In the genomic region with DNA sequence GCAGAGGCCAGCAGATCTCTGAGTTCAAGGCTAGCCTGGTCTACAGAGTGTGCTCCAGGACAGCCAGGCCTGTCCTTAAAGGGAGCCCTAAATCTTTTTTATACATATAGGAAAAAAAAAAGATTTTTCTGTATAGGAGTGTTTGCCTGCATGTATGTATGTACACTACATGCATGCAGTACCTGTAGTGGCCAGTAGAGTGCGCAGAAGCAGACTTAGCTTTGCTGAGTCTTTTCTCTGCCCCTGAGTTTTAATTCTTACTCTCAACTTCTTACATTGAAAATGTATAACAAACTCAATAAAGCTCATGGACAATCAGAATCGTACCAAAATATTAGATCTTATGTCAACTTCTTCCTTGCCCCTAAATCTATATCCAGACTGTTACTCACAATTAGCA, we compare ENCODE assay signal across 18 mouse cellular contexts. TPM values are rescaled to one million over a fixed set of nuclear protein-coding genes. Genes with fewer than 3 reads are reported as not detected.
A peak's percentile ranks its signal among the peaks of the same experiment; 100 is the strongest.
DNase-seq lines count a peak whose midpoint lies in the region; ATAC-seq and TF ChIP-seq lines count a peak whose summit lies in the region.
"Had no signal": no experiment of that assay in that cellular context is flagged by ENCODE, and none has a peak within 500 bp of the region (broad histone marks: within the 10 kb centered on the region; RNA-seq: fewer than 3 reads in every experiment).

No protein-coding gene starts in this region.

- H3K9me3 ChIP-seq in hindbrain, postnatal 0 days (ENCODE audit: low read length), result no peaks in the 10 kb centered on the region
- 0 out of 2 replicates have a peak, but pooled peaks cover 4% of the 10 kb centered on the region for H3K9me3 ChIP-seq in hindbrain, embryonic 13.5 days
- no peaks in the 10 kb centered on the region for H3K9me3 ChIP-seq in lung, embryonic 14.5 days (ENCODE audit: low read depth, low read length)
- no peaks in the 10 kb centered on the region for H3K9me3 ChIP-seq in MEL (replicated peaks; ENCODE audit: insufficient read depth, low read length)
- H3K9me3 ChIP-seq in heart, embryonic 10.5 days, result no peaks in the 10 kb centered on the region
- H3K9me3 ChIP-seq: neural tube, embryonic 15.5 days had no signal

- H3K9ac ChIP-seq in hindbrain, postnatal 0 days (replicated peaks; ENCODE audit: low read length), result no peak overlapping the region
- H3K9ac ChIP-seq in hindbrain, embryonic 13.5 days, result no peak overlapping the region
- H3K9ac ChIP-seq in lung, embryonic 14.5 days, result no peak overlapping the region
- H3K9ac ChIP-seq in MEL (ENCODE audit: control insufficient read depth, low read depth, low read length, poor library complexity, severe bottlenecking), result no peak overlapping the region
- H3K9ac ChIP-seq: neural tube, embryonic 15.5 days had no signal

- H3K4me3 ChIP-seq in hindbrain, postnatal 0 days (ENCODE audit: low read length), result no peak overlapping the region
- H3K4me3 ChIP-seq in hindbrain, embryonic 13.5 days, result no peak overlapping the region
- no peak overlapping the region for H3K4me3 ChIP-seq in lung, embryonic 14.5 days (ENCODE audit: low read depth, low read length)
- no peak overlapping the region for H3K4me3 ChIP-seq in lung, adult 2 months (replicated peaks; ENCODE audit: extremely low read depth, low read depth, low read length)
- no peak overlapping the region for H3K4me3 ChIP-seq in MEL (ENCODE audit: control insufficient read depth in 1 of 2, insufficient read depth in 1 of 2, low read depth in 2 of 2, low read length in 2 of 2)
- H3K4me3 ChIP-seq in heart, embryonic 10.5 days, result no peak overlapping the region
- H3K4me3 ChIP-seq: forebrain, embryonic 10.5 days; neural tube, embryonic 15.5 days had no signal

- no peak for DNase-seq in hindbrain, postnatal 0 days (ENCODE audit: low spot score)
- DNase-seq in lung, embryonic 14.5 days, result no peak
- no peak for DNase-seq in lung, adult 2 months
- DNase-seq in MEL (ENCODE audit: low read depth, low spot score), result peak; percentile 53
- DNase-seq in splenic B cell, adult 2 months (ENCODE audit: low read depth, low spot score), result peak; percentile 31
- DNase-seq in heart, embryonic 10.5 days (ENCODE audit: low spot score), result no peak
- DNase-seq: adrenal gland, postnatal 25 days; cerebellum, adult 9-11 months; kidney, adult 18-20 months; lung, postnatal 4 days had no signal

- H3K36me3 ChIP-seq in hindbrain, postnatal 0 days (ENCODE audit: insufficient read depth, low read length), result no peaks in the 10 kb centered on the region
- H3K36me3 ChIP-seq in hindbrain, embryonic 13.5 days, result no peaks in the 10 kb centered on the region
- H3K36me3 ChIP-seq in lung, embryonic 14.5 days (ENCODE audit: insufficient read depth), result no peaks in the 10 kb centered on the region
- H3K36me3 ChIP-seq in MEL (ENCODE audit: control insufficient read depth in 1 of 2, insufficient read depth in 2 of 2, low read length in 2 of 2), result no peaks in the 10 kb centered on the region
- no peaks in the 10 kb centered on the region for H3K36me3 ChIP-seq in splenic B cell, adult 2 months (ENCODE audit: control insufficient read depth, insufficient read depth, low read length, poor library complexity, severe bottlenecking)
- H3K36me3 ChIP-seq in heart, embryonic 10.5 days, result no peaks in the 10 kb centered on the region
- H3K36me3 ChIP-seq: forebrain, embryonic 10.5 days; neural tube, embryonic 15.5 days had no signal

- ATAC-seq in hindbrain, postnatal 0 days, result no peak
- no peak for ATAC-seq in hindbrain, embryonic 13.5 days (ENCODE audit: low FRiP score)
- ATAC-seq in lung, embryonic 14.5 days (ENCODE audit: insufficient read depth), result no peak
- ATAC-seq in megakaryocyte, adult 5-6 weeks (ENCODE audit: poor library complexity, severe bottlenecking), result no peak
- ATAC-seq: hindbrain, embryonic 16.5 days had no signal

- no peaks in the 10 kb centered on the region for H3K4me1 ChIP-seq in hindbrain, postnatal 0 days (ENCODE audit: insufficient read depth, low read length)
- H3K4me1 ChIP-seq in hindbrain, embryonic 13.5 days (replicated peaks), result no peaks in the 10 kb centered on the region
- H3K4me1 ChIP-seq in lung, embryonic 14.5 days (ENCODE audit: insufficient read depth), result no peaks in the 10 kb centered on the region
- no peaks in the 10 kb centered on the region for H3K4me1 ChIP-seq in lung, adult 2 months (ENCODE audit: control insufficient read depth, insufficient read depth, low read length)
- no peaks in the 10 kb centered on the region for H3K4me1 ChIP-seq in MEL (ENCODE audit: control insufficient read depth in 1 of 2, insufficient read depth in 2 of 2, low read length in 2 of 2)
- peaks cover 4% of the 10 kb centered on the region; the same call in 1 of the 2 replicates for H3K4me1 ChIP-seq in heart, embryonic 10.5 days
- H3K4me1 ChIP-seq: forebrain, embryonic 10.5 days; neural tube, embryonic 15.5 days had no signal

- peak; percentile 28; the same call in 1 of the 2 replicates for TF ChIP-seq CTCF in hindbrain, postnatal 0 days (IDR thresholded peaks at IDR 0.05; ENCODE audit: low read depth)
- TF ChIP-seq CTCF in lung, embryonic 14.5 days (IDR thresholded peaks at IDR 0.05; ENCODE audit: low read depth), result peak; percentile 41
- TF ChIP-seq CTCF in lung, adult 2 months (IDR thresholded peaks at IDR 0.05; ENCODE audit: insufficient read depth, low read length), result no peak
- peak; percentile 32 to 57 (median 54); a peak in 5 of 6 replicates for TF ChIP-seq CTCF in MEL (IDR thresholded peaks at IDR 0.05 in 2 of 3, conservative IDR thresholded peaks at IDR 0.05 in 1 of 3; ENCODE audit: control insufficient read depth in 1 of 3, insufficient read depth in 1 of 3, low read depth in 2 of 3, low read length in 3 of 3, poor library complexity in 1 of 3, severe bottlenecking in 1 of 3)

- no peak for TF ChIP-seq EP300 in MEL (IDR thresholded peaks at IDR 0.05; ENCODE audit: low read depth in 1 of 2, low read length in 2 of 2)

- TF ChIP-seq RAD21 in MEL (IDR thresholded peaks at IDR 0.05; ENCODE audit: low read depth, low read length), result no peak

- H3K79me2 ChIP-seq in MEL (ENCODE audit: control insufficient read depth, insufficient read depth, low read length, poor library complexity), result no peaks in the 10 kb centered on the region

- 92% methylated on average over 2 of the region's 2 CpGs for WGBS in hindbrain, postnatal 0 days
- 88% methylated on average over 2 of the region's 2 CpGs for WGBS in hindbrain, embryonic 13.5 days
- WGBS in lung, embryonic 14.5 days, result 89% methylated on average over 2 of the region's 2 CpGs
- WGBS in lung, adult 2 months, result 97% methylated on average over 2 of the region's 2 CpGs
- WGBS in heart, embryonic 10.5 days, result 91% methylated on average over 2 of the region's 2 CpGs

- no peaks in the 10 kb centered on the region for H3K27me3 ChIP-seq in hindbrain, postnatal 0 days (ENCODE audit: insufficient read depth, low read length)
- H3K27me3 ChIP-seq in hindbrain, embryonic 13.5 days, result 0 out of 2 replicates have a peak, but pooled peaks cover 1% of the 10 kb centered on the region
- H3K27me3 ChIP-seq in lung, embryonic 14.5 days (ENCODE audit: insufficient read depth, low read length), result no peaks in the 10 kb centered on the region
- no peaks in the 10 kb centered on the region for H3K27me3 ChIP-seq in MEL (ENCODE audit: control insufficient read depth in 1 of 2, insufficient read depth in 2 of 2, low read length in 2 of 2)
- H3K27me3 ChIP-seq in splenic B cell, adult 2 months (ENCODE audit: control insufficient read depth, insufficient read depth, low read length, poor library complexity, severe bottlenecking), result no peaks in the 10 kb centered on the region
- H3K27me3 ChIP-seq in heart, embryonic 10.5 days (ENCODE audit: insufficient read depth, poor library complexity, severe bottlenecking), result 0 out of 2 replicates have a peak, but pooled peaks cover 2% of the 10 kb centered on the region
- H3K27me3 ChIP-seq: neural tube, embryonic 15.5 days had no signal

- TF ChIP-seq POLR2A in lung, adult 2 months (IDR thresholded peaks at IDR 0.05; ENCODE audit: borderline replicate concordance, extremely low read depth, low read depth, low read length), result no peak
- no peak for TF ChIP-seq POLR2A in MEL (IDR thresholded peaks at IDR 0.05; ENCODE audit: control insufficient read depth in 1 of 2, insufficient read depth in 1 of 2, low read depth in 1 of 2, low read length in 2 of 2, poor library complexity in 1 of 2)

- no peak overlapping the region for H3K27ac ChIP-seq in hindbrain, postnatal 0 days
- H3K27ac ChIP-seq in hindbrain, embryonic 13.5 days, result no peak overlapping the region
- H3K27ac ChIP-seq in lung, embryonic 14.5 days (ENCODE audit: low read depth), result no peak overlapping the region
- H3K27ac ChIP-seq in MEL (ENCODE audit: control insufficient read depth, low read depth, low read length), result no peak overlapping the region
- no peak overlapping the region for H3K27ac ChIP-seq in heart, embryonic 10.5 days
- H3K27ac ChIP-seq: forebrain, embryonic 10.5 days; kidney, postnatal 0 days; neural tube, embryonic 15.5 days had no signal

- no peak overlapping the region for H3K4me2 ChIP-seq in hindbrain, postnatal 0 days (ENCODE audit: low read depth, low read length)
- H3K4me2 ChIP-seq in hindbrain, embryonic 13.5 days, result no peak overlapping the region
- no peak overlapping the region for H3K4me2 ChIP-seq in lung, embryonic 14.5 days
- H3K4me2 ChIP-seq: liver, embryonic 11.5 days; midbrain, embryonic 11.5 days; neural tube, embryonic 15.5 days had no signal

TF ChIP-seq in MEL, 35 proteins besides CTCF, POLR2A, EP300 and RAD21:
- TF ChIP-seq NELFE (IDR thresholded peaks at IDR 0.05; ENCODE audit: low read depth, low read length) (no peak), SMC3 (IDR thresholded peaks at IDR 0.05; ENCODE audit: low read depth, low read length) (peak; percentile 23; the same call in 1 of the 2 replicates), ZKSCAN1 (IDR thresholded peaks at IDR 0.05; ENCODE audit: low read depth, low read length) (no peak)
TF ChIP-seq in MEL: peak in this region for 1.

RNA-seq across cellular contexts. Expression of a gene that starts 7.2 kb away (rescaled TPM):
- total RNA-seq in hindbrain, postnatal 0 days (2014; rRNA removed), result 58.5 and 71.1 TPM in 2 replicates
- polyA plus RNA-seq in hindbrain, postnatal 0 days (2015; fragmentation: Nextera tagmentation; extraction: Ambion mirVana), result 35.3 and 42.3 TPM in 2 replicates
- polyA plus RNA-seq in hindbrain, embryonic 13.5 days (2015; fragmentation: Nextera tagmentation; extraction: Ambion mirVana), result 29.6 and 31.3 TPM in 2 replicates
- polyA plus RNA-seq in lung, embryonic 14.5 days (2014; fragmentation: Nextera tagmentation; extraction: Ambion mirVana), result 28.9 and 31.3 TPM in 2 replicates
- polyA plus RNA-seq in lung, adult 2 months (2012; rRNA removed), result 4.9 and 5.9 TPM in 2 replicates
- 64.1 and 90.2 TPM in 2 replicates for total RNA-seq in MEL (2012; rRNA removed)
- 100 to 1,000 TPM in 1 of 2 experiments, 10 to 100 TPM in 1; 80.9 to 133 TPM for polyA plus RNA-seq in MEL (2012; ENCODE audit: insufficient read depth in 1 of 2, insufficient read length in 2 of 2, low read depth in 1 of 2, low replicate concordance in 2 of 2, missing spikeins in 1 of 2)
- total RNA-seq in megakaryocyte, adult 5-6 weeks (2015), result 17.2 and 18.6 TPM in 2 replicates
- total RNA-seq in megakaryocyte, adult 5-6 weeks (2017), result 7.6 and 12.3 TPM in 2 replicates
- 23.3 and 24.9 TPM in 2 replicates for polyA plus RNA-seq in heart, embryonic 10.5 days (2016; fragmentation: Nextera tagmentation; extraction: Ambion mirVana)

Comparison
In these comparisons a context has a peak if more than half of its experiments do, and no peak if none do; other contexts are left out.
1. DNase-seq: peak in MEL (single experiment) and splenic B cell, adult 2 months (single experiment); none in hindbrain, postnatal 0 days (single experiment), lung, embryonic 14.5 days (single experiment), lung, adult 2 months (single experiment) and heart, embryonic 10.5 days (single experiment).